Mouse (Mus musculus) hindbrain, embryonic 16.5 days (tissue): ENCODE data around the gene Tmem178b. TPM values are rescaled to one million over a fixed set of nuclear protein-coding genes. Genes with fewer than 3 reads are reported as not detected.

Source experiments
- ATAC-seq: fragments of 200-750 bp; cut with Nextera tagmentation; 2 replicates; pipeline ENCODE4 v1.8.0; 2017; ENCODE audit warnings: moderate TSS enrichment, moderate library complexity
- H3K27ac ChIP-seq: fragments of 300-500 bp; sonication (generic); 2 replicates; pipeline ENCODE4 v1.5.1; 2014; ENCODE audit warnings: low read depth, mild to moderate bottlenecking, control low read depth, low read length, moderate library complexity
- H3K27me3 ChIP-seq: fragments of 300-500 bp; sonication (generic); replicated peaks from 2 replicates; pipeline ENCODE4 v1.6.1; 2014; ENCODE audit warnings: low read length; ENCODE audit not compliant: control insufficient read depth, insufficient read depth
- H3K36me3 ChIP-seq: fragments of 300-500 bp; sonication (generic); 2 replicates; pipeline ENCODE4 v1.6.1; 2014; ENCODE audit warnings: mild to moderate bottlenecking, low read length, moderate library complexity, mixed read lengths; ENCODE audit not compliant: control insufficient read depth, insufficient read depth
- H3K4me1 ChIP-seq: fragments of 300-500 bp; sonication (generic); 2 replicates; pipeline ENCODE4 v1.6.1; 2014; ENCODE audit warnings: low read depth, low read length; ENCODE audit not compliant: control insufficient read depth, insufficient read depth
- H3K4me2 ChIP-seq: fragments of 300-500 bp; sonication (generic); 2 replicates; pipeline ENCODE4 v1.6.1; 2014; ENCODE audit warnings: mild to moderate bottlenecking, low read length, control low read depth, moderate library complexity
- H3K4me3 ChIP-seq: fragments of 300-500 bp; sonication (generic); 2 replicates; pipeline ENCODE4 v1.5.1; 2014; ENCODE audit warnings: mild to moderate bottlenecking, low read length, control low read depth, moderate library complexity
- H3K9ac ChIP-seq: fragments of 300-500 bp; sonication (generic); 2 replicates; pipeline ENCODE4 v1.6.1; 2014; ENCODE audit warnings: low read depth, mild to moderate bottlenecking, control low read depth, low read length, moderate library complexity
- H3K9me3 ChIP-seq: fragments of 300-500 bp; sonication (generic); 2 replicates; pipeline ENCODE4 v1.6.1; 2014; ENCODE audit warnings: mild to moderate bottlenecking, low read length, moderate library complexity; ENCODE audit not compliant: control insufficient read depth
- WGBS: fragments of 180-500 bp; shearing (Covaris S2); extraction: QIAGEN DNeasy Blood & Tissue Kit; methylation state at CpG from one replicate; pipeline ENCODE4 v1.1.7; 2014; 5-methylcytosine and 5-hydroxymethylcytosine counted together
- polyA plus RNA-seq: library from polyadenylated mRNA; unstranded; fragments of >200 nt; fragmentation: Nextera tagmentation; extraction: Ambion mirVana; gene quantifications from 2 replicates; pipeline ENCODE4 v1.2.1, GENCODE M21; 2015

Tmem178b gene
- polyA plus RNA-seq, 1 experiment from 2014 or later, result 35.5 TPM

DNA sequence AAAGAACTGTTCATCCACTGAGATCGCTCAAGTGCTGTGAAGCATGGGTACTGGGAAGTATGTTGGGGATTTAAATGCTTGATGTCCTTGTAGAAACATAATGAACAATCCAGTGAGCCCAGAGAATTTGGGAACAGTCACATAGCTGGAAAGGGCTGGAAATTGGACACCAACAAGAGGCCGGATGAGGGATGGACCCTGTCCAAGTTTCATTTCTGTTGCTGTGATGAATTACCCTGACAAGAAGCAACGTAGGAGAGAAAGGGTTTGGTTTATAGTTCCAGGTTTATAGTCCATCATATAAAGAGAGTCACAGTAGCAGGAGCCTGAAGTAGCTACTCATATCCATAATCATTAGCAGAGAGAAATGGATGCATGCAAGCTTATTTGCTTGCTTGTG, 186.4 kb downstream of the Tmem178b start:
- Histone ChIP-seq H3K4me1 (peaks cover 3% of the 10 kb centered on the region; the same call in 1 of the 2 replicates), H3K36me3 (no peaks in the 10 kb centered on the region), H3K4me2 (no peak overlapping the region), H3K9ac (no peak overlapping the region), H3K27me3 (no peaks in the 10 kb centered on the region), H3K9me3 (no peaks in the 10 kb centered on the region), H3K4me3 (no peak overlapping the region), H3K27ac (no peak overlapping the region)
- ATAC-seq, result no peak
- 63% methylated on average over 3 of the region's 3 CpGs for WGBS

DNA sequence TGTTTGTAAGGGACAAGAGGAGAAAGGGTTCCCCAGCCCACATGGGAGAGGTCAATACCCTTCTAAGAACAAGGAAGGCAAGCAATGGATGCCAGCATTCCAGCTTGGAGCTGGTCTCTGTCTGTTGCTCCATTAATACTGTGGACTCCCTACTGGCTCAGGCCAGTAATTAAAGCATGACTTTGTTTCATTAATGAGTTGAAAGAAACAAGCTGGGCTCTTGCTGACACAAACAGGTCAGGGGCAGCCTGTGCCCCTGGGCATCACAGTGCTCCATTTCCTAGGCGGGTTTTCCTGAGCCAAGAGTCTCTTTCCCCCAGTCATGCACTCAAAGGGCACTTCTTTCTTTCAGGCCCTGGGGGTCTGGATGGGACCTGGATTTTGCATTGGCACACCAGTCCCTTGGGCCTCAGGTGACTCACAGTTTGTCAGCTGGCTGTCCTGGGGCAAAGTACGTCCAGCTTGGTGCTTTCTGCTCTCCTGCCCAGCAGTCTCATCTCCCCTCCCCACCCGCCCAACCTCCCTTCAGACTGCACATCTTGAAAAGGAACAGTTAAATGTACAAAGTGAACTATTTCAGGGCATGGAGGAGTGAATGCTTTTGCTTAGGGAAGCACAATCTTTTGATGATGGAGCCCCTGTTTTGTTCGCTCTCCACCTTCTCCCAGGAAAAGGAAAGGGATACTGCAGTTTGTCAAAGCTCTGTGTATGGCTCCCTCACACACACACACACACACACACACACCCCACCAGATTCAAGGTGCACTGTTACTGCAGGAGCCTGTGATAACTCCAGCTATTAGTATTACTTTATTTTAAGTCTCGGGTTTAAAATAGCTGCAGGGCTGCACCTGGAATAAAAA, 188.5 kb downstream of the Tmem178b start:
- H3K9ac ChIP-seq, result no peak overlapping the region
- H3K9me3 ChIP-seq, result no peaks in the 10 kb centered on the region
- H3K4me1 ChIP-seq, result peaks cover 3% of the 10 kb centered on the region; the same call in 1 of the 2 replicates
- H3K27ac ChIP-seq, result peak overlapping the region; percentile 32; the same call in 1 of the 2 replicates
- peak; percentile 63 for ATAC-seq
- no peaks in the 10 kb centered on the region for H3K27me3 ChIP-seq
- no peak overlapping the region for H3K4me3 ChIP-seq
- WGBS, result 54% methylated on average over 5 of the region's 5 CpGs
- no peaks in the 10 kb centered on the region for H3K36me3 ChIP-seq
- no peak overlapping the region for H3K4me2 ChIP-seq

GRCm38 (mm10) chr6:40062190-40062501, 189.1 kb downstream of the Tmem178b start:
- Histone ChIP-seq H3K27ac (0 out of 2 replicates have a peak overlapping the region, but pooled peaks have one; percentile 17), H3K4me2 (no peak overlapping the region), H3K9ac (no peak overlapping the region), H3K9me3 (no peaks in the 10 kb centered on the region), H3K4me3 (no peak overlapping the region), H3K36me3 (no peaks in the 10 kb centered on the region), H3K27me3 (no peaks in the 10 kb centered on the region), H3K4me1 (peaks cover 3% of the 10 kb centered on the region; the same call in 1 of the 2 replicates)
- no peak for ATAC-seq
- 75% methylated on average over 7 of the region's 7 CpGs for WGBS

GRCm38 (mm10) chr6:40063438-40063837, 190.4 kb downstream of the Tmem178b start:
- H3K9me3 ChIP-seq, result no peaks in the 10 kb centered on the region
- no peak overlapping the region for H3K4me2 ChIP-seq
- WGBS, result 84% methylated on average over 1 of the region's 1 CpGs
- H3K4me3 ChIP-seq, result no peak overlapping the region
- ATAC-seq, result no peak
- H3K36me3 ChIP-seq, result no peaks in the 10 kb centered on the region
- no peak overlapping the region for H3K27ac ChIP-seq
- H3K9ac ChIP-seq, result no peak overlapping the region
- peaks cover 5% of the 10 kb centered on the region; the same call in 1 of the 2 replicates for H3K4me1 ChIP-seq
- H3K27me3 ChIP-seq, result no peaks in the 10 kb centered on the region

DNA sequence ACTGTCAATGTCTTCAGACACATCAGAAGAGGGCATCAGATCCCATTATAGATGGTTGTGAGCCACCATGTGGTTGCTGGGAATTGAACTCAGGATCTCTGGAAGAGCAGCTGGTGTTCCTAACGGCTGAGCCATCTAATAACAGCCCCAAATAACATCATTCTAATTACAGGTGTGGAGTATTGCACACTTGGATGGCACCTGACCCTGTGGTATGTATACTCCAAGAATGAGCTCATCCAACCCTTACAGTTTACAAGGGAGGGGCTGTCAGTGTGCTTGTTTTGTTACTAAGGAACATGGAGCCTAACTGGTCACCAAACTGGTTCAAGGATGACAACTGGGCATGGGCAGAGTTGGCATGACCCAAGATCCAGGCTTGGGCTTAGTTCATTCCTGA, 190.8 kb downstream of the Tmem178b start:
- no peak overlapping the region for H3K4me2 ChIP-seq
- 76% methylated on average over 1 of the region's 1 CpGs for WGBS
- no peak overlapping the region for H3K9ac ChIP-seq
- H3K9me3 ChIP-seq, result no peaks in the 10 kb centered on the region
- peaks cover 5% of the 10 kb centered on the region; the same call in 1 of the 2 replicates for H3K4me1 ChIP-seq
- no peak overlapping the region for H3K4me3 ChIP-seq
- no peaks in the 10 kb centered on the region for H3K27me3 ChIP-seq
- no peak for ATAC-seq
- no peaks in the 10 kb centered on the region for H3K36me3 ChIP-seq
- no peak overlapping the region for H3K27ac ChIP-seq

DNA sequence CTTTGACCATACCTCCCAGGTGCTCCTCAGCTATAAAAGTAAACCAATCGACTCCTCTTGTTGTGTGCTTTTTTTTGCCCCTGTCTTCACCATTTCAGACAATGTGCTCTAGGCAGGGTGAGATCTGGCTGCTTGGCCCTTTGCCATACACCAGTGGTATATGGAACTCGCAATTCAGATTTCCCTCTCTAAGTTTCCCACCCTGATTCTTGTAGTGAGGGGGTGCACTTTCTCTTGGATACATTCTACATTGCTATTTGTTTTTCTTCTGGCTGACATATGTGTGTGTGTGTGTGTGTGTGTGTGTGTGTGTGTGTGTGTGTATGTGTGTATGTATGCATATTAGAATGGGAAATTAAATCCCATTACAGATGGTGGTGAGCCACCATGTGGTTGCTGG, 191.3 kb downstream of the Tmem178b start:
- 66% methylated on average over 2 of the region's 2 CpGs for WGBS
- no peaks in the 10 kb centered on the region for H3K27me3 ChIP-seq
- H3K4me1 ChIP-seq, result peaks cover 5% of the 10 kb centered on the region; the same call in 1 of the 2 replicates
- H3K27ac ChIP-seq, result no peak overlapping the region
- no peak for ATAC-seq
- H3K9me3 ChIP-seq, result no peaks in the 10 kb centered on the region
- H3K4me2 ChIP-seq, result no peak overlapping the region
- H3K36me3 ChIP-seq, result no peaks in the 10 kb centered on the region
- H3K4me3 ChIP-seq, result no peak overlapping the region
- no peak overlapping the region for H3K9ac ChIP-seq

DNA sequence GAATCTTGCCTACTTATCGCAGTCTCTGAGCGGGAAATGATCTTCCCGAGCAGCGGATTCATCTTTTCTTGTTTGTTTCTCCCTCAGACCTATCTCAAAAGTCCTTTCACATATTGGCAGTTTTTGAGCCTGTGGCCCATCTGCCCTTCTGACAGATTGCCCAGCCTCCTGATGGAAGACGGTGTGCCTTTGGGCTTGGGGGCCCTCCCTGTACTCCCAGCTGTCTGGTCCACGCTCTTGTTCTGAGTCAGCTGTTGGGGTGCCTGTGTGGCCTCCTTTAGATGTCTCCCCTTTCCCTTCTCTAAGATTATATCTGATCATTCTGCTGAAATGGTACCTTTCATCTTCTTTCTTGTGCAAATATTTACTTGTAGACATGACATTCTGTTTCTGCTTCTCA, 195.4 kb downstream of the Tmem178b start:
- no peaks in the 10 kb centered on the region for H3K27me3 ChIP-seq
- H3K4me1 ChIP-seq, result peaks cover 2% of the 10 kb centered on the region; the same call in 1 of the 2 replicates
- no peak overlapping the region for H3K4me3 ChIP-seq
- no peak for ATAC-seq
- H3K9me3 ChIP-seq, result no peaks in the 10 kb centered on the region
- no peaks in the 10 kb centered on the region for H3K36me3 ChIP-seq
- H3K4me2 ChIP-seq, result no peak overlapping the region
- H3K27ac ChIP-seq, result no peak overlapping the region
- H3K9ac ChIP-seq, result no peak overlapping the region
- 73% methylated on average over 6 of the region's 6 CpGs for WGBS

GRCm38 (mm10) chr6:40071007-40071406, 197.9 kb downstream of the Tmem178b start:
- H3K4me1 ChIP-seq, result peaks cover 5% of the 10 kb centered on the region; the same call in 1 of the 2 replicates
- 0 out of 2 replicates have a peak, but pooled peaks have one; percentile 35 for ATAC-seq
- WGBS, result 67% methylated on average over 3 of the region's 3 CpGs
- no peak overlapping the region for H3K9ac ChIP-seq
- H3K4me2 ChIP-seq, result no peak overlapping the region
- H3K4me3 ChIP-seq, result no peak overlapping the region
- no peak overlapping the region for H3K27ac ChIP-seq
- no peaks in the 10 kb centered on the region for H3K9me3 ChIP-seq
- no peaks in the 10 kb centered on the region for H3K36me3 ChIP-seq
- no peaks in the 10 kb centered on the region for H3K27me3 ChIP-seq

- peak overlapping the region; percentile 31; the same call in 1 of the 2 replicates for H3K27ac ChIP-seq
- H3K27me3 ChIP-seq, result no peaks in the 10 kb centered on the region
- H3K4me1 ChIP-seq, result peaks cover 7% of the 10 kb centered on the region; the same call in 1 of the 2 replicates
- H3K4me2 ChIP-seq, result no peak overlapping the region
- no peak overlapping the region for H3K4me3 ChIP-seq
- no peak for ATAC-seq
- H3K36me3 ChIP-seq, result no peaks in the 10 kb centered on the region
- 15% methylated on average over 1 of the region's 1 CpGs for WGBS
- no peak overlapping the region for H3K9ac ChIP-seq
- H3K9me3 ChIP-seq, result no peaks in the 10 kb centered on the region
These were observed 203.0 kb downstream of the Tmem178b start for GRCm38 (mm10) chr6:40076089-40076488.
